Mouse (Mus musculus) hindbrain, embryonic 15.5 days (tissue): ENCODE measurements around the gene Cnep1r1. TPM values are rescaled to one million over a fixed set of nuclear protein-coding genes. Genes with fewer than 3 reads are reported as not detected.

Source experiments
- ATAC-seq: fragments of 200-750 bp; cut with Nextera tagmentation; 2 replicates; pipeline ENCODE4 v1.8.0; 2017; ENCODE audit warnings: low read depth, moderate number of reproducible peaks, moderate TSS enrichment; ENCODE audit not compliant: low FRiP score
- H3K27ac ChIP-seq: fragments of 300-500 bp; sonication (generic); replicated peaks from 2 replicates; pipeline ENCODE4 v1.5.1; 2015; ENCODE audit warnings: mild to moderate bottlenecking, inconsistent platforms
- H3K27me3 ChIP-seq: fragments of 300-500 bp; sonication (generic); 2 replicates; pipeline ENCODE4 v1.6.1; 2015; ENCODE audit warnings: control low read depth, inconsistent platforms
- H3K36me3 ChIP-seq: fragments of 300-500 bp; sonication (generic); 2 replicates; pipeline ENCODE4 v1.6.1; 2015; ENCODE audit warnings: control low read depth, inconsistent platforms
- H3K4me1 ChIP-seq: fragments of 300-500 bp; sonication (generic); replicated peaks from 2 replicates; pipeline ENCODE4 v1.6.1; 2015; ENCODE audit warnings: control low read depth, inconsistent platforms
- H3K4me2 ChIP-seq: fragments of 300-500 bp; sonication (generic); 2 replicates; pipeline ENCODE4 v1.6.1; 2015; ENCODE audit warnings: moderate library complexity, mild to moderate bottlenecking, inconsistent platforms
- H3K4me3 ChIP-seq: fragments of 300-500 bp; sonication (generic); 2 replicates; pipeline ENCODE4 v1.5.1; 2015; ENCODE audit warnings: mild to moderate bottlenecking, inconsistent platforms
- H3K9ac ChIP-seq: fragments of 300-500 bp; sonication (generic); 2 replicates; pipeline ENCODE4 v1.6.1; 2015; ENCODE audit warnings: inconsistent platforms
- H3K9me3 ChIP-seq: fragments of 300-500 bp; sonication (generic); 2 replicates; pipeline ENCODE4 v1.6.1; 2016; ENCODE audit warnings: control low read depth, inconsistent platforms
- WGBS: fragments of 180-500 bp; shearing (Covaris S2); methylation state at CpG from one replicate; pipeline ENCODE4 v1.1.7; 2015; 5-methylcytosine and 5-hydroxymethylcytosine counted together
- polyA plus RNA-seq: library from polyadenylated mRNA; unstranded; fragments of >200 nt; fragmentation: Nextera tagmentation; extraction: Ambion mirVana; gene quantifications from 2 replicates; pipeline ENCODE4 v1.2.1, GENCODE M21; 2015

Cnep1r1 gene
- polyA plus RNA-seq, 1 experiment from 2014 or later = 39.0 TPM

DNA sequence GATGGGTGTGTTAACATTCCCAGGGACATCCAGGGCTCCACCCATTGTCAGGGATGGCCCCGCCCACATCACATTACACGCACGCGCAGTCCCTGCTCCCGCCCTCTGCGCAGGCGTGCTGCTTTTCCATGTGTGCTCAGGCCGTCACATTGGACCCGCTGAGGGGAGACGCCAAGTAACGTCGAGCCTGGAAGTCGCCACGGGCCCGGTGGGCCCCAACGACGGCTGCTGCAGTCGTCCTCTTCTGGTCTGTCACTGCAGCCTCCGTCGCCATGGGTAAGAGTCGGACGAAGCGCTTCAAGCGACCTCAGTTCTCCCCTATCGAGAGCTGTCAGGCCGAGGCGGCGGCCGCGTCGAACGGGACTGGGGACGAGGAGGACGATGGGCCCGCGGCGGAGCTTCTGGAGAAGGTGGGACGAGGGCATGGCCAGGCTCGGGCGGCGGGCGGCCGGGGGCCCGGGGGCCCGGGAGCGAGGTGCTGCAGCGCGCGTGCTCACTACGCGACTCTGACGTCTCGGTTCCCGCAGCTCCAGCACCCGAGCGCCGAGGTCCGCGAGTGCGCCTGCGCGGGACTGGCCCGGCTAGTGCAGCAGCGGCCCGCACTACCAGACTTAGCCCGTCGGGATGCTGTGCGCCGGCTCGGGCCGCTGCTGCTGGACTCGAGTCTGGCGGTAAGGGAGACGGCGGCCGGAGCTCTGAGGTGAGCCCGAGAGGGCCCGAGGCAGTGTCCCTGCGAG is 19.3 kb downstream of the Cnep1r1 start, which contains the start of gene Heatr3:
Gene Heatr3, plus strand, starts transcription at position 108 of the 737 bp plus-strand sequence.
- ATAC-seq = peak; percentile 97
- H3K9me3 ChIP-seq = no peaks in the 10 kb centered on the region
- under 1% methylated on average over 79 of the region's 79 CpGs for WGBS
- peak within 1 kb of the TSS; percentile 96 for H3K27ac ChIP-seq
- peak within 1 kb of the TSS; percentile 75 for H3K4me2 ChIP-seq
- peaks cover 18% of the 10 kb centered on the region for H3K4me1 ChIP-seq
- H3K27me3 ChIP-seq = no peaks in the 10 kb centered on the region
- peaks cover 48% of the 10 kb centered on the region for H3K36me3 ChIP-seq
- H3K4me3 ChIP-seq = peak within 1 kb of the TSS; percentile 76
- H3K9ac ChIP-seq = peak within 1 kb of the TSS; percentile 82

DNA sequence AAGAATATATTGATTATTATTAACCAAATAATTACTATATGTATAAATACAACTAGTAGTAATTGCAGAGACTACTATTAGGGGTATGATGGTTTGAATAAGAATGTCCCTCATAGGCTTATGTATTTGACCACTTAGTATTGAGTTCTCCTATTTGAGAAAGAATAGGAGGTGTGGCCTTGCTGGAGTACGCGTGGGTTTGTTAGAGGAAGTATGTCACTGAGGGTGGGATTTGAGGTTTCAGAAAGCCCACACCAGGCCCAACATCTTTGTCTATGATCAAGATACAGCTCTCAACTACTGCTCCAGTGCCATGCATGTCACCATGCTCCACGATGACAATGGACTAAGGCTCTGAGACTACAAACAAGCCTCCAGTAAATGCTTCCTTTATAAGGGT is 20.7 kb downstream of the Cnep1r1 start:
- ATAC-seq = no peak

DNA sequence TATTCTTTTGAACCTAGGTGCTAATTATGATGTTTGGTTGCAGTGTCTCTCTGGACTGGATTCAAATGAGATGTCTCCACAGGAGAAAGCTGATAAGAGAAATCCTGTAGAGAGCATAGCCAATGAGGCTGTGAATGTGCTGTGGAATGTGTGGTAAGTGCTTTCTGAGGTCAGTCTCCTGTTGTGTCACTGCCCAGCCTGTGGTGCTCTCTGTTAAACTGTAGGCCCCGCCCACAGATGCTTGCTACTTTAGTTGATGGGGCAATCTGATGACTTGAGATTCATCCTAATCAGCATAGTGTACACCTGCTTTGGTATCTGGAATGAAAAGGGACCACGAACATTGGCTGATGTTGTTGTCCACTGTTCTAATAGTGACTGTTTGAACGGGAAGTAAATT is 23.1 kb downstream of the Cnep1r1 start:
- no peak overlapping the region for H3K9ac ChIP-seq
- H3K36me3 ChIP-seq = peaks cover 49% of the 10 kb centered on the region
- ATAC-seq = no peak

More for the DNA sequence above, 20.7 kb downstream of the Cnep1r1 start:
- Histone ChIP-seq H3K9ac (no peak overlapping the region), H3K27ac (no peak overlapping the region), H3K4me2 (0 out of 2 replicates have a peak overlapping the region, but pooled peaks have one; percentile 9), H3K9me3 (no peaks in the 10 kb centered on the region), H3K27me3 (no peaks in the 10 kb centered on the region), H3K4me3 (no peak overlapping the region), H3K4me1 (peaks cover 18% of the 10 kb centered on the region), H3K36me3 (peaks cover 50% of the 10 kb centered on the region)
- 92% methylated on average over 3 of the region's 3 CpGs for WGBS

DNA sequence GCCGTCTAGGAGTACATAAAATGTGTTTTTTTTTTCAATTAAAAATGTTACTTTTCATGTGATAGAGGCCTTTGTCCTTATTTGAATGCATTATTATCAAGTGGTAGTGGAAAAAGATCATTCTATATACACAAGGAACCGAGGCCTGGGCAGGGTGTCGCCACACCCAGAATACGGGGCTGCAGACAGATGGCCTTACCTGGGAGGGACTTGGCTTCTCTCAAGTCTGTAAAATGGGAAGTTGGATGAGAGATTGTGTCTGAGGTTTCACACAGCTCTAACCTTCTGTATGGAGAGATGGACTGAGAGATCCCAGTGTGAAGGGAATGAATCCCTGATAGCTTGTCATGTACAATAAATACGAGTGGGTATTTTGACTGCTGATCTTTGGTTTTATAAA is 25.5 kb downstream of the Cnep1r1 start:
- WGBS = 90% methylated on average over 5 of the region's 5 CpGs
- no peak overlapping the region for H3K4me2 ChIP-seq
- peaks cover 12% of the 10 kb centered on the region for H3K4me1 ChIP-seq
- H3K9ac ChIP-seq = no peak overlapping the region
- peaks cover 69% of the 10 kb centered on the region for H3K36me3 ChIP-seq
- no peak for ATAC-seq
- no peaks in the 10 kb centered on the region for H3K9me3 ChIP-seq
- H3K27me3 ChIP-seq = no peaks in the 10 kb centered on the region
- no peak overlapping the region for H3K4me3 ChIP-seq
- no peak overlapping the region for H3K27ac ChIP-seq

More for the DNA sequence above, 23.1 kb downstream of the Cnep1r1 start:
- WGBS = 90% methylated on average over 3 of the region's 3 CpGs
- no peaks in the 10 kb centered on the region for H3K27me3 ChIP-seq
- peaks cover 18% of the 10 kb centered on the region for H3K4me1 ChIP-seq
- H3K4me2 ChIP-seq = no peak overlapping the region
- H3K4me3 ChIP-seq = no peak overlapping the region
- H3K9me3 ChIP-seq = no peaks in the 10 kb centered on the region
- H3K27ac ChIP-seq = no peak overlapping the region

DNA sequence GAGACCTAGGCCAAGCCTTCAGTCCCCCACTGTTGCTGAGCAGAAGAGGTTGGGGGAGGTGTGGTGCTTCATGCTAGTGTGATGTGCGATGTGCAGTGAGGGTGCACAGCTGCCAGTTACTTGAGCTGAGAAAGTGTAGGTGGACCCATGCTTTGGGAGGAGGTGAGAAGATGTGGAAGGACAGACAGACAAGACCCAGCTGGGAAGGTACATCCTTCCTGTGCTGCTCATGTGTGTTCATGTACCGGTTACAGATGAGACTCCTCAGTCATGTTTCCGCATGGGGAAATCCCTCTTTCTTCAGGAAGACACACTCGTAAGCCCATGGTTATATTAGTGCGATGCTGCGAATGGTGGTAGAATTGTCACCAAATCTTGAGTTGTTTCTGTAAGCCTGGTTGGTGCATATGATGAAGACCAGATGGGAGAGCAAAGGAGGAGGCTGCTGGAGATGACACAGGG is 32.4 kb downstream of the Cnep1r1 start:
- Histone ChIP-seq H3K9me3 (no peaks in the 10 kb centered on the region), H3K4me3 (no peak overlapping the region), H3K27me3 (no peaks in the 10 kb centered on the region), H3K9ac (no peak overlapping the region), H3K36me3 (peaks cover 71% of the 10 kb centered on the region), H3K4me2 (no peak overlapping the region), H3K27ac (no peak overlapping the region), H3K4me1 (no peaks in the 10 kb centered on the region)
- ATAC-seq = no peak
- WGBS = 96% methylated on average over 6 of the region's 6 CpGs

DNA sequence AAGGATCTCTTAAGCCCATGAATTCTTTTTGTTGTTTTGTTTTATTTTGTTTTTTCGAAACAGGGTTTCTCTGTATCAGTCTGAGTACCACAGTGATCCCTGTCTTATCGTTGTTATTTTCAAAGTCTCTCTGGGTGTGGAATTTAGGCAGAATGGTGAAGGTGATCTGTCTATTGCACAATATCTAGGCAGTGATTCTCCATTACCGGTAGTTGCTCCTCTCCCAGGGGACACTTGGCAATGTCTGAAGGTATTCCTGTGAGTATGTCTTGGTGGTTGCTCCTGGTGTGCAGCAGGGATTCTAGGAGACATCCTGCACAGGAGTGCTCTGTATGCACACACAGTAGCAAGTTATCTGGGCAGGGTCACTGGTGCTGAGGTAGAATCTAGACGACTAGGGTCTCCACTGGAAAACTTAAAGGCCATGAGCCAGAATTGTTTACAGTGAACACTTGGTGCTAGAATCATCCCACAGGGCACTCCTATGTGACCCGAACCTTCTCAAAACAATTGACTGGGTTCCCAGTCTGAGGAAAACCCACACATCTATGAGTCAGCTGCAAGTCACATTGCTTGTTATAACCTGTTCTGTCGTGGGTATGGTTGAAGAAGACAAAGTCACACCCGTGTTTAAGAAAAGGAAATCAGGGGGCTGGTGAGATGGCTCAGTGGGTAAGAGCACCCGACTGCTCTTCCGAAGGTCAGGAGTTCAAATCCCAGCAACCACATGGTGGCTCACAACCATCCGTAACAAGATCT is 41.8 kb downstream of the Cnep1r1 start:
- Histone ChIP-seq H3K4me3 (no peak overlapping the region), H3K27ac (no peak overlapping the region), H3K4me2 (no peak overlapping the region), H3K9ac (no peak overlapping the region), H3K36me3 (peaks cover 72% of the 10 kb centered on the region), H3K27me3 (no peaks in the 10 kb centered on the region), H3K4me1 (no peaks in the 10 kb centered on the region), H3K9me3 (no peaks in the 10 kb centered on the region)
- ATAC-seq = no peak
- WGBS = 95% methylated on average over 10 of the region's 10 CpGs

DNA sequence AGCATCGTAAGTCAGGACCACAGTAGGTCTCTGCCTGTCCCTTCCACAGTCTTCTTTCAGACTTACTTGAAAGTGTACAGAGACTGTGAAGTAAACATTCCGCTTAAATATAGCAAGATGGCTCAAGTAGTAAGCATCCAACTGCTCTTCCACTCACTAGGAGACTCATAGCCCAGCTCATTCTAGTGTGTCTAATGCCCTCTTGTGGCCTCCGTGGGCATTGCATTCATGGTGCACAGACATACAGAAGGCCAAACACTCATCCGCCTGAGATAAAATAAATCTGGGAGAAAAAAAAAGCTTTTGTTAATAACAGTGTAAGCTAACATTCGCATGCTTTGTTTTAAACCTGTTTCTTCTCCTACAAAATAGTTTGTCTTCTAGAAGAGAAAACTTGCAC is 42.9 kb downstream of the Cnep1r1 start:
- no peak for ATAC-seq
- Histone ChIP-seq H3K27me3 (no peaks in the 10 kb centered on the region), H3K4me1 (no peaks in the 10 kb centered on the region), H3K9me3 (no peaks in the 10 kb centered on the region), H3K9ac (no peak overlapping the region), H3K4me3 (no peak overlapping the region), H3K36me3 (peaks cover 72% of the 10 kb centered on the region), H3K27ac (no peak overlapping the region), H3K4me2 (no peak overlapping the region)
- WGBS = 72% methylated on average over 5 of the region's 5 CpGs

DNA sequence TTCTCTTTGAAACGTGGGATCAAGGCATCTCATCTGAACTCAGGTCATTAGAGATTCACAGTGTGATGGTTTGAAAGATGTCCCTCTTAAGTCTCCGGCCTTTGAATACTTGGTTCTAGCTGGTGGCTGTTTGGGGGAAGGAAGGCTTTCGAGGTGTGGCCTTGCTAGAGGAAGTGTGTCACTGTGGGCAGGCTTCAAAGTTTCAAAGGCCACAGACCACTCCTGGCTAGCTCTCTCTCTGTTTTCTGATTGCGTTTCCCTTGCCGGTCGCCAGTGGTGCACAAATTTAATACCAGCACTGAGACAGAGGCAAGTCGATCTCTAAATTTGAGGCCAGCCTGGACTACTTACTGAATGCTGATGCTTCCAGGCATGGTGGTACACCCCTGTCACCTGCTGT is 56.7 kb downstream of the Cnep1r1 start:
- Histone ChIP-seq H3K27me3 (no peaks in the 10 kb centered on the region), H3K27ac (no peak overlapping the region), H3K36me3 (peaks cover 13% of the 10 kb centered on the region)

DNA sequence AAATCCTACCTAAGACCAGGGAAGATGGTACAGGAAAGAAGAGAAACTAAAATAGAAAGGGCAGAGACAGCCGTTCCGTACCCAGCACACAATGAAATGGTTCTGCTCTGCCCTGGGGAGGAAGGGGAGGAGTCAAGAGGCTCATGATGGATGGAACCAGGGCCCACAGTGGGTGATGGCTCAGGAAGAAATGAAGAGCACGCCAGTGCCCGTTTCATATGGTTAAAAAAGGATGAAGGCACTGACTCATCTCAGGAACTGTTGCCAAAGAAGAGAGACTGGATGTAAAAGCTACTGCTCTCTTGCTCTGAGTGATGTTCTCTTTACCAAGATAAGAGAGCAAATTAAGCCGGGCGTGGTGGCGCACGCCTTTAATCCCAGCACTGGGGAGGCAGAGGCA is 58.7 kb downstream of the Cnep1r1 start:
- Histone ChIP-seq H3K4me1 (no peaks in the 10 kb centered on the region), H3K9me3 (no peaks in the 10 kb centered on the region), H3K9ac (no peak overlapping the region), H3K27ac (no peak overlapping the region), H3K36me3 (no peaks in the 10 kb centered on the region; the same call in 1 of the 2 replicates), H3K4me2 (no peak overlapping the region), H3K27me3 (no peaks in the 10 kb centered on the region), H3K4me3 (no peak overlapping the region)
- no peak for ATAC-seq
- WGBS = 93% methylated on average over 8 of the region's 8 CpGs

More for the DNA sequence above, 56.7 kb downstream of the Cnep1r1 start:
- Histone ChIP-seq H3K4me1 (no peaks in the 10 kb centered on the region), H3K4me3 (no peak overlapping the region), H3K9me3 (no peaks in the 10 kb centered on the region), H3K4me2 (no peak overlapping the region), H3K9ac (no peak overlapping the region)
- 93% methylated on average over 7 of the region's 7 CpGs for whole genome bisulfite sequencing
- ATAC-seq = no peak

DNA sequence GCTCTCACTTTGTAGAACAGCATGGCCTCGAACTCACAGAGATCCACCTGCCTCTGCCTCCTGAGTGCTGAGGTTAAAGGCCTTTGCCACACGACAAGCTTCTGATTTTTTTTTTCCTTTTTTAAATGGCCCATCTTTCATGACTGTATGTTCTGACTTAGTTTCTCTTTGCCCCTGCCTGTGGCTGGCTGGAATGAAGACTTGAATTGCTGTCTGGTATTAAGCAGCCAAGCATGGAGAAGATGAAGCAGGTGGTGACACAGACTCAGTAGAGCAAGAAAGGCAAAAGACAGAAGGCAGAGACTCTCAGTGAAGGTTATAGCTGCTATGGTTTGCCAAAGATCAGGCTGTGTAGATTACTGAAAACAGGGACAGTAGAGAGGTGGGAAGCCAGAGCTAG is 64.6 kb downstream of the Cnep1r1 start:
- WGBS = 90% methylated on average over 2 of the region's 2 CpGs
- H3K4me1 ChIP-seq = no peaks in the 10 kb centered on the region
- H3K27ac ChIP-seq = no peak overlapping the region
- H3K9me3 ChIP-seq = no peaks in the 10 kb centered on the region
- H3K4me3 ChIP-seq = no peak overlapping the region
- no peak overlapping the region for H3K9ac ChIP-seq
- no peak overlapping the region for H3K4me2 ChIP-seq
- no peak for ATAC-seq
- no peaks in the 10 kb centered on the region for H3K27me3 ChIP-seq
- no peaks in the 10 kb centered on the region; the same call in 1 of the 2 replicates for H3K36me3 ChIP-seq
